Mouse (Mus musculus) lung, embryonic 15.5 days (tissue): ENCODE results near the gene Papss1. TPM values are rescaled to one million over a fixed set of nuclear protein-coding genes. Genes with fewer than 3 reads are reported as not detected.

Source experiments
- ATAC-seq: fragments of 200-750 bp; cut with Nextera tagmentation; 2 replicates; pipeline ENCODE4 v1.8.0; 2017; ENCODE audit warnings: moderate number of reproducible peaks, borderline replicate concordance; ENCODE audit not compliant: low FRiP score, low TSS enrichment; ENCODE audit errors: extremely low read depth
- H3K27ac ChIP-seq: fragments of 300-500 bp; sonication (generic); 2 replicates; pipeline ENCODE4 v1.5.1; 2015; ENCODE audit warnings: moderate library complexity, mild to moderate bottlenecking, inconsistent platforms
- H3K27me3 ChIP-seq: fragments of 300-500 bp; sonication (generic); 2 replicates; pipeline ENCODE4 v1.6.1; 2015; ENCODE audit warnings: inconsistent platforms
- H3K36me3 ChIP-seq: fragments of 300-500 bp; sonication (generic); 2 replicates; pipeline ENCODE4 v1.6.1; 2015; ENCODE audit warnings: inconsistent platforms
- H3K4me1 ChIP-seq: fragments of 300-500 bp; sonication (generic); 2 replicates; pipeline ENCODE4 v1.6.1; 2015; ENCODE audit warnings: inconsistent platforms
- H3K4me2 ChIP-seq: fragments of 300-500 bp; sonication (generic); 2 replicates; pipeline ENCODE4 v1.6.1; 2015; ENCODE audit warnings: inconsistent platforms, mild to moderate bottlenecking, moderate library complexity
- H3K4me3 ChIP-seq: fragments of 300-500 bp; sonication (generic); 2 replicates; pipeline ENCODE4 v1.5.1; 2015; ENCODE audit warnings: mild to moderate bottlenecking, inconsistent platforms
- H3K9ac ChIP-seq: fragments of 300-500 bp; sonication (generic); 2 replicates; pipeline ENCODE4 v1.6.1; 2015; ENCODE audit warnings: inconsistent platforms
- H3K9me3 ChIP-seq: fragments of 300-500 bp; sonication (generic); 2 replicates; pipeline ENCODE4 v1.6.1; 2016; ENCODE audit warnings: inconsistent platforms
- WGBS: fragments of 180-500 bp; shearing (Covaris S2); methylation state at CpG from one replicate; pipeline ENCODE4 v1.1.7; 2015; 5-methylcytosine and 5-hydroxymethylcytosine counted together
- polyA plus RNA-seq: library from polyadenylated mRNA; unstranded; fragments of >200 nt; fragmentation: Nextera tagmentation; extraction: Ambion mirVana; gene quantifications from 2 replicates; pipeline ENCODE4 v1.2.1, GENCODE M21; 2015

The Papss1 gene
- polyA plus RNA-seq, 1 experiment from 2014 or later, result 104 TPM

DNA sequence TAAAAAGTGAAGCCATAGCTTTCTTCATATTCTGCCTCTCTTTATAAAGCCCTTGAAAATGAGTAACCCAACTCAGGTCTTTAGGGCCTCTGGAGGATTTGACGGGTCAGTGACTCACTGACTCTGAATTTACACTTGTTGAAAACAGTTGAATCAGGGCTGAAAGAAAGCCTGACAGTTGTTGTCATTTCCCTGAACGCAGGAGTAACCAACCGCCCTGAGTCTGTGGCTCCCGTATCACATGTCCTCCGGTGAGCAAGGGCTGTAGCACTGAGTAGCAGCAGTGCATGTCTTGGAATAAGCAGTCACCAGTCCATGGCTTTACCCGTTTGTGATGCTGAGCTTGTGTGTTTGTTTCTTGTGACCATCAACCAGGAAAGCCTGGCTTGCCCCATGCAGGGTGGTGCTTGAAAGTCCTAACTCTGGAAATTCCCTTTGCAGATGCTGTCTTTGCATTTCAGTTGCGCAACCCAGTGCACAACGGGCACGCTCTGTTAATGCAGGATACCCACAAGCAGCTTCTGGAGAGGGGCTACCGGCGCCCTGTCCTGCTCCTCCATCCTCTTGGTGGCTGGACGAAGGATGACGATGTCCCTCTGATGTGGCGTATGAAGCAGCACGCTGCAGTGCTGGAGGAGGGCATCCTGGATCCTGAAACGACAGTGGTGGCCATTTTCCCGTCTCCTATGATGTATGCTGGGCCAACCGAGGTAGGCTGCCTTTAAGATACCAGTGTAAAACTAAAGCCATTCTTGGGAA lies 54.2 kb downstream of the Papss1 start:
- no peak for ATAC-seq
- Histone ChIP-seq H3K4me1 (no peaks in the 10 kb centered on the region), H3K4me3 (no peak overlapping the region), H3K9ac (no peak overlapping the region), H3K27me3 (no peaks in the 10 kb centered on the region), H3K27ac (no peak overlapping the region), H3K36me3 (peaks cover 11% of the 10 kb centered on the region; the same call in 1 of the 2 replicates), H3K9me3 (no peaks in the 10 kb centered on the region), H3K4me2 (no peak overlapping the region)
- 94% methylated on average over 18 of the region's 18 CpGs for WGBS

DNA sequence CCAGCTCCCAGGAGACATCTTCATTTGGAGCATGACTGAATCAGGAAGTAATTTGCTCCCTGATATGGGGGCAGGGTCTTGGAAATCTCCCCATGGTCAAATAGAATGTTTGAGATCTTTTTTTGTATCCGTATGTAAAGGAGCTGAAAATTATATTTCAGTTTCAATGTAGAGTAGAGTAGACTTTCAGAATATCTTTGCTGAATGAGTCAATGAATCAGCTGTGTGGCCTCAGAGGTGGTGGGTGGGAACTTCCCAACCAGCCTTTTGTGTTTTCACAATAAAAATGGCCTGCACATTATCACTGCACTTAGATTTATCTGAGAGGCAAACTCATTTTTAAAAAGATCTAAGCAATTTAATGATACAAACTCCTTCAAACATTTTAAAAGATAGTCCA lies 58.6 kb downstream of the Papss1 start:
- no peaks in the 10 kb centered on the region for H3K27me3 ChIP-seq
- H3K9me3 ChIP-seq, result no peaks in the 10 kb centered on the region
- no peak overlapping the region for H3K4me2 ChIP-seq
- 85% methylated on average over 1 of the region's 1 CpGs for WGBS
- H3K4me1 ChIP-seq, result no peaks in the 10 kb centered on the region
- no peak overlapping the region for H3K4me3 ChIP-seq
- no peak overlapping the region for H3K9ac ChIP-seq
- no peak overlapping the region for H3K27ac ChIP-seq
- H3K36me3 ChIP-seq, result peaks cover 21% of the 10 kb centered on the region; the same call in 1 of the 2 replicates
- ATAC-seq, result no peak

GRCm38 (mm10) chr3:131624063-131624462 lies 59.5 kb downstream of the Papss1 start:
- 89% methylated on average over 9 of the region's 9 CpGs for WGBS
- Histone ChIP-seq H3K4me2 (no peak overlapping the region), H3K36me3 (peaks cover 15% of the 10 kb centered on the region; the same call in 1 of the 2 replicates), H3K4me1 (no peaks in the 10 kb centered on the region), H3K9me3 (no peaks in the 10 kb centered on the region), H3K4me3 (no peak overlapping the region), H3K9ac (no peak overlapping the region), H3K27me3 (no peaks in the 10 kb centered on the region), H3K27ac (no peak overlapping the region)
- no peak for ATAC-seq

GRCm38 (mm10) chr3:131627476-131627875 lies 62.9 kb downstream of the Papss1 start:
- no peak for ATAC-seq
- Histone ChIP-seq H3K9ac (no peak overlapping the region), H3K27me3 (no peaks in the 10 kb centered on the region), H3K4me2 (no peak overlapping the region), H3K4me1 (no peaks in the 10 kb centered on the region), H3K27ac (no peak overlapping the region), H3K9me3 (no peaks in the 10 kb centered on the region), H3K36me3 (peaks cover 23% of the 10 kb centered on the region; the same call in 1 of the 2 replicates), H3K4me3 (no peak overlapping the region)
- WGBS, result 89% methylated on average over 4 of the region's 4 CpGs

DNA sequence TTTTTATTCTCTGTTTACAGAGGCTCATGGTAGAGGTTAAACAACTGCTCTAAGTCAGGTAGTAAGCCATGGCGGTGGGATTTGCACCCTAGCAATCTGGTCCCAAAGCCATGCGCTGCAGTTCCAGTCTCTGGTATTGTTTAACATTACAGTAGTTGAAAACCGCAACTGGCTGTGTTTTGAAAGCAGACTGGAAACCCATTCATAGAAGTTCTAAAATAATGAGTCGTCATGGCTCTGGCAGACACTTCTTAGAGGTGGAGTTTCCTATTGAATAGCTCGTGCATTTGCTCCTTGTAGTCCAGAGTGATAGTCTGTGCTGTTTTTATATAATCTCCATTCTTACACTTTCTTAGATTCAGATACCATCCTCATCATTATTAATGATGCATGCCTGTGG lies 63.7 kb downstream of the Papss1 start:
- H3K9ac ChIP-seq, result no peak overlapping the region
- no peaks in the 10 kb centered on the region for H3K9me3 ChIP-seq
- H3K4me3 ChIP-seq, result no peak overlapping the region
- no peaks in the 10 kb centered on the region for H3K27me3 ChIP-seq
- H3K4me2 ChIP-seq, result no peak overlapping the region
- H3K36me3 ChIP-seq, result peaks cover 30% of the 10 kb centered on the region
- no peaks in the 10 kb centered on the region for H3K4me1 ChIP-seq
- ATAC-seq, result no peak
- H3K27ac ChIP-seq, result no peak overlapping the region
- WGBS, result 76% methylated on average over 5 of the region's 5 CpGs

- 85% methylated on average over 3 of the region's 3 CpGs for WGBS
Measured at GRCm38 (mm10) chr3:131628931-131629330, 64.4 kb downstream of the Papss1 start.

DNA sequence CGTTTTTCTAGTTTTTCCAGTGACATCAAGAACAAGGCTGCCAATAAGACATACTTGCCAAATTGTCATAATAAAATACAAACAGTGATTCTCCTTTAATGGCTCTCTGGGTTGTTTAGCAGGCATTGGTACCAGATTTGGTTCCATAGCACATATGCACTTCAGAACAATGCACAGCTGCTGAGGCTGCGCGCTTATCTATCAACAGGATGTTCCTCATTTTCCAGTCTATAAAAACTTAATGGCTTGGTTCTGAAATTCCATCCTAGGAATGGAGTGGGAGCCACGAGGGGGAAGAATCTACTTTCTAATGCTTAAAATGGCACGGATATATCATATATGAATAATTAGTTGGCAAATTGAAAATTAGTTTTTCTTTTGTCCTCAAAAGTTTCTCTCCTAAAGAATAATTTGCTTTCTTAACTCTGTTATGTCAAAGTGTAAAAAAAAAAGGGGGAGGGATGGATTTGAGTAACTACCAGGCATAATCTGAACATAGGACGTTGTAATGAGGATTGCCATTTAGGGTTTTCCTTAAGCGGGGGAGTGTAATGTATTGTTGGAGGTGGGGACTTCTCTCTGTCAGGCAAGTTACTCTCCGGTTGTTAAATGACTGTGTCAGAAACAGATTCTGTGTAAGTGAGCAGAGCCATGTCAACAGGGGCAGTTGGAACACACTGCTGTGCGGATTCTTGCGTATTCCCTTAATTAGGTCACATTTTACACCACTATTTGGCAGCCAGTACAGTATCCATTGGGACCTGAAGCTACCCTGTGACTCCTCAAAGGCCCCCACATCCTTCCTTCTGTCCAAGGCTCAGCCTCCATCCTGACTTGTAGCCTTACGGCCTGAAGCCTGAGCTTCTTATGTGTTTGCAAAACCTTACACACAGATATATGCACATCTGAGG lies 66.1 kb downstream of the Papss1 start:
- Histone ChIP-seq H3K4me2 (no peak overlapping the region), H3K36me3 (peaks cover 29% of the 10 kb centered on the region), H3K9me3 (no peaks in the 10 kb centered on the region), H3K4me3 (no peak overlapping the region), H3K27me3 (no peaks in the 10 kb centered on the region), H3K4me1 (no peaks in the 10 kb centered on the region), H3K27ac (no peak overlapping the region), H3K9ac (no peak overlapping the region)
- WGBS, result 67% methylated on average over 11 of the region's 11 CpGs
- no peak for ATAC-seq

More at GRCm38 (mm10) chr3:131628931-131629330, 64.4 kb downstream of the Papss1 start:
- H3K4me2 ChIP-seq, result no peak overlapping the region
- no peaks in the 10 kb centered on the region for H3K9me3 ChIP-seq
- no peaks in the 10 kb centered on the region for H3K27me3 ChIP-seq
- no peaks in the 10 kb centered on the region for H3K4me1 ChIP-seq
- H3K4me3 ChIP-seq, result no peak overlapping the region
- H3K36me3 ChIP-seq, result peaks cover 35% of the 10 kb centered on the region
- H3K9ac ChIP-seq, result no peak overlapping the region
- ATAC-seq, result no peak
- no peak overlapping the region for H3K27ac ChIP-seq

- no peak overlapping the region for H3K9ac ChIP-seq
- H3K4me3 ChIP-seq, result no peak overlapping the region
- peaks cover 25% of the 10 kb centered on the region for H3K36me3 ChIP-seq
- no peak overlapping the region for H3K4me2 ChIP-seq
- H3K27ac ChIP-seq, result no peak overlapping the region
- no peaks in the 10 kb centered on the region for H3K27me3 ChIP-seq
- H3K9me3 ChIP-seq, result no peaks in the 10 kb centered on the region
- WGBS, result 86% methylated on average over 16 of the region's 16 CpGs
- H3K4me1 ChIP-seq, result no peaks in the 10 kb centered on the region
- no peak for ATAC-seq
Measured at GRCm38 (mm10) chr3:131631318-131631870, 66.8 kb downstream of the Papss1 start.

- no peak overlapping the region for H3K27ac ChIP-seq
- H3K9me3 ChIP-seq, result no peaks in the 10 kb centered on the region
Measured at GRCm38 (mm10) chr3:131634091-131634490, 69.5 kb downstream of the Papss1 start.

GRCm38 (mm10) chr3:131636126-131636525 lies 71.6 kb downstream of the Papss1 start:
- 64% methylated on average over 5 of the region's 5 CpGs for WGBS
- H3K4me1 ChIP-seq, result no peaks in the 10 kb centered on the region
- H3K4me3 ChIP-seq, result no peak overlapping the region
- no peak overlapping the region for H3K27ac ChIP-seq
- no peaks in the 10 kb centered on the region for H3K27me3 ChIP-seq
- no peaks in the 10 kb centered on the region for H3K9me3 ChIP-seq
- H3K36me3 ChIP-seq, result peaks cover 23% of the 10 kb centered on the region
- H3K4me2 ChIP-seq, result no peak overlapping the region
- no peak for ATAC-seq
- no peak overlapping the region for H3K9ac ChIP-seq

More at GRCm38 (mm10) chr3:131634091-131634490, 69.5 kb downstream of the Papss1 start:
- Histone ChIP-seq H3K27me3 (no peaks in the 10 kb centered on the region), H3K4me2 (no peak overlapping the region), H3K4me3 (no peak overlapping the region), H3K36me3 (peaks cover 23% of the 10 kb centered on the region), H3K4me1 (no peaks in the 10 kb centered on the region), H3K9ac (no peak overlapping the region)
- WGBS, result 90% methylated on average over 2 of the region's 2 CpGs
- no peak for ATAC-seq

GRCm38 (mm10) chr3:131637008-131637407 lies 72.4 kb downstream of the Papss1 start:
- Histone ChIP-seq H3K4me1 (no peaks in the 10 kb centered on the region), H3K27me3 (no peaks in the 10 kb centered on the region), H3K9ac (no peak overlapping the region), H3K4me3 (no peak overlapping the region), H3K9me3 (no peaks in the 10 kb centered on the region), H3K36me3 (peaks cover 17% of the 10 kb centered on the region), H3K4me2 (no peak overlapping the region), H3K27ac (no peak overlapping the region)
- no peak for ATAC-seq
- 87% methylated on average over 3 of the region's 3 CpGs for WGBS

DNA sequence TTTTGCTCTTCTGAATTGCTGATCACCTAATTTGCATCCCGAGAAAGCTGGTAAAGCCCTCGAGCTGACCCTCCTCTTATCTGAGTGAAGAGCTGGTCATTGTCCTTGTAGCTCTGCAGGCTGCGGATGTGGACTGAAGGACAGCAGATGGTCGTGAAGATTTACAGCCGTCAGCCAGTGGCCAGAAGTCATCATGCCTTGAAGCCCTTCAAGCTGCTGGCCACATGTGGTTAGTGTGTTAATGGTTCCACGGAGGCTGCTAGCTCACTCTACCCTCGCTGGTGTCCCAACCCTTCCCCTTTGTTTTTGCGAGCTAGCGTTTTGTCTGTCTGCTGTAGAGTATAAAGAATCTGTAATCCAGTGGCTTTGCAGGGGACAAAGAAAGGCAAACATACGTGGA lies 73.1 kb downstream of the Papss1 start:
- Histone ChIP-seq H3K9me3 (no peaks in the 10 kb centered on the region), H3K4me3 (no peak overlapping the region), H3K4me2 (no peak overlapping the region), H3K27me3 (no peaks in the 10 kb centered on the region), H3K9ac (no peak overlapping the region), H3K4me1 (no peaks in the 10 kb centered on the region), H3K27ac (no peak overlapping the region), H3K36me3 (peaks cover 10% of the 10 kb centered on the region)
- WGBS, result 40% methylated on average over 10 of the region's 10 CpGs
- ATAC-seq, result no peak
